In the genomic region with DNA sequence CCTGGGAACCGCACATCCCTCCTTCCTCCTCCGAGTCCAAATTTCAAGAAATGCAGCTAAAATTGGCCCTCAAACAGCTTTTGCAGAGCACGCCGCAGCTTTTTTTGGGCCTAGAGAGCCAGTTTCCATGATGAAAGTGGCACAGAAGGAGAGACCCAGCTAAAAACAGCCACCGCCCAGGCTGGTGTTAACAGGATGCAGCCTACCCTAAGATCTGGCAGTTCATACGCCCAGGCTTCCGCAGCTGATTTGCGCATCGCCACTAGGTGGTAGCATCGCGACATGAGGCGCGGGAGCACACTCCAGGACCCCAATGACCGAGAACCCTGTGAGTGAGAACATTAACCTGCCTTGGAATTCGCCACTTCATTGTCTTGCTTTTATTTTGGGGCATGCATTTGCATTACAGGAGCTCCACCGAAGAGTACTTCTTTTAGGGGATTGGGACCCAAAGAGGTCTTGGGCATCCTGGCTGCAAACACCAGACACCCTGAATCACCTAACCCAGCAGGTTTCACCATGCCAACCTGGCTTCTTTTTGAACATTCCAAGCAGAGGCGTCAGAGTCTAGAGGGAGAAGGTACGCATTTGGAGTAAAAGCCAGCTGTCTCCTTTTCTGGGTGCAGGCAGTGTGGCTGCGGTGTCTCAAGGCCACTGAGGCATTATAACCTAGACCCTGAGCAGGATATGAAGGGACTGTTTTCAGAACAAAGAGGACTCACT, we compare ENCODE assay signal across 8 mouse cellular contexts.
A peak's percentile ranks its signal among the peaks of the same experiment; 100 is the strongest.
DNase-seq lines count a peak whose midpoint lies in the region; ATAC-seq and TF ChIP-seq lines count a peak whose summit lies in the region.

No protein-coding gene starts in this region.

- TF ChIP-seq EP300 in CH12.LX (IDR thresholded peaks at IDR 0.05; ENCODE audit: low read length): no peak
- TF ChIP-seq EP300 in liver, embryonic 14.5 days (IDR thresholded peaks at IDR 0.05; ENCODE audit: low read depth): no peak

- no peaks in the 10 kb centered on the region for H3K36me3 ChIP-seq in CH12.LX (replicated peaks in 1 of 2; ENCODE audit: control insufficient read depth in 1 of 2, insufficient read depth in 1 of 2, low read length in 1 of 2)
- H3K36me3 ChIP-seq in forebrain, embryonic 12.5 days (replicated peaks): no peaks in the 10 kb centered on the region
- no peaks in the 10 kb centered on the region for H3K36me3 ChIP-seq in heart, embryonic 16.5 days (ENCODE audit: control insufficient read depth, insufficient read depth)
- no peaks in the 10 kb centered on the region for H3K36me3 ChIP-seq in liver, embryonic 14.5 days (replicated peaks; ENCODE audit: control insufficient read depth, insufficient read depth, low read depth)

- TF ChIP-seq CTCF in CH12.LX (conservative IDR thresholded peaks at IDR 0.05 in 1 of 2, IDR thresholded peaks at IDR 0.05 in 1 of 2; ENCODE audit: low read depth in 2 of 2, low read length in 2 of 2): peak; percentile 73 to 97
- peak; percentile 92 for TF ChIP-seq CTCF in liver, embryonic 14.5 days (IDR thresholded peaks at IDR 0.05; ENCODE audit: low read depth)

- no peak overlapping the region for H3K4me2 ChIP-seq in CH12.LX (ENCODE audit: insufficient read depth, low read depth, poor library complexity, severe bottlenecking)
- no peak overlapping the region for H3K4me2 ChIP-seq in forebrain, embryonic 12.5 days
- peak overlapping the region; percentile 31; the same call in 1 of the 2 replicates for H3K4me2 ChIP-seq in heart, embryonic 16.5 days (ENCODE audit: low read depth, low read length)
- no peak overlapping the region for H3K4me2 ChIP-seq in liver, embryonic 14.5 days (ENCODE audit: low read depth)

- no peak overlapping the region for H3K27ac ChIP-seq in CH12.LX (ENCODE audit: insufficient read depth, low read depth)
- no peak overlapping the region for H3K27ac ChIP-seq in forebrain, embryonic 12.5 days
- no peak overlapping the region for H3K27ac ChIP-seq in heart, embryonic 16.5 days (ENCODE audit: low read length)
- H3K27ac ChIP-seq in liver, embryonic 14.5 days: no peak overlapping the region

- no peaks in the 10 kb centered on the region for H3K27me3 ChIP-seq in CH12.LX (replicated peaks)
- H3K27me3 ChIP-seq in forebrain, embryonic 12.5 days: peaks cover 5% of the 10 kb centered on the region; the same call in 1 of the 2 replicates
- H3K27me3 ChIP-seq in heart, embryonic 16.5 days (ENCODE audit: control insufficient read depth, insufficient read depth, low read length): no peaks in the 10 kb centered on the region
- no peaks in the 10 kb centered on the region for H3K27me3 ChIP-seq in liver, embryonic 14.5 days (ENCODE audit: control insufficient read depth, insufficient read depth, low read length)

- dilution Hi-C loops in CH12.LX (cut with MboI; ENCODE audit: extremely low pct_ligation_motif_present, extremely low pct_unique_long_range_greater_than_20kb, low sequenced_read_pairs): no loop called here

- H3K79me2 ChIP-seq in CH12.LX (replicated peaks; ENCODE audit: control insufficient read depth, extremely low read depth, insufficient read depth, poor library complexity, severe bottlenecking): no peaks in the 10 kb centered on the region

- DNase-seq in CH12.LX (ENCODE audit: extremely low read depth): peak; percentile 85
- DNase-seq in c-Kit-negative CD71-positive TER-119-positive erythroid progenitor cells, embryonic 14.5 days (ENCODE audit: low read depth, low spot score): peak; percentile 19
- peak; percentile 83 for DNase-seq in kidney, postnatal 14 days
- DNase-seq in liver, embryonic 14.5 days (ENCODE audit: low read depth in 3 of 3, low spot score in 3 of 3): peak in 2 of 3 experiments; percentile 10 to 33
- peak; percentile 6 for DNase-seq in ovary, adult 18-20 months (ENCODE audit: low spot score)
- DNase-seq in thymus, postnatal 25 days: peak; percentile 52

- H3K4me1 ChIP-seq in CH12.LX (ENCODE audit: control insufficient read depth in 1 of 2, insufficient read depth in 2 of 2): peaks cover 0 to 11% of the 10 kb centered on the region in 2 experiments; a peak in 1 of 4 replicates
- no peaks in the 10 kb centered on the region for H3K4me1 ChIP-seq in forebrain, embryonic 12.5 days
- no peaks in the 10 kb centered on the region for H3K4me1 ChIP-seq in heart, embryonic 16.5 days (ENCODE audit: control insufficient read depth, insufficient read depth, low read length)
- no peaks in the 10 kb centered on the region for H3K4me1 ChIP-seq in liver, embryonic 14.5 days (replicated peaks; ENCODE audit: control insufficient read depth in 2 of 2, insufficient read depth in 2 of 2, low read length in 1 of 2)

- no peaks in the 10 kb centered on the region for H3K9me3 ChIP-seq in CH12.LX (replicated peaks; ENCODE audit: low read length)
- H3K9me3 ChIP-seq in forebrain, embryonic 12.5 days: no peaks in the 10 kb centered on the region
- no peaks in the 10 kb centered on the region for H3K9me3 ChIP-seq in heart, embryonic 16.5 days (replicated peaks; ENCODE audit: control insufficient read depth, low read length)
- no peaks in the 10 kb centered on the region for H3K9me3 ChIP-seq in liver, embryonic 14.5 days (ENCODE audit: control insufficient read depth, low read length)

- WGBS in forebrain, embryonic 12.5 days: 23% methylated on average over 19 of the region's 19 CpGs
- 16% methylated on average over 19 of the region's 19 CpGs for WGBS in heart, embryonic 16.5 days
- 14% methylated on average over 19 of the region's 19 CpGs for WGBS in liver, embryonic 14.5 days (ENCODE audit: insufficient replicate concordance)

- no peak overlapping the region for H3K9ac ChIP-seq in CH12.LX (ENCODE audit: insufficient read depth, low read depth)
- no peak overlapping the region for H3K9ac ChIP-seq in forebrain, embryonic 12.5 days
- no peak overlapping the region for H3K9ac ChIP-seq in heart, embryonic 16.5 days (ENCODE audit: low read length)
- no peak overlapping the region for H3K9ac ChIP-seq in liver, embryonic 14.5 days (replicated peaks)

- TF ChIP-seq POLR2A in CH12.LX (IDR thresholded peaks at IDR 0.05; ENCODE audit: low read depth, low read length): no peak

- peak; percentile 99 for TF ChIP-seq RAD21 in CH12.LX (IDR thresholded peaks at IDR 0.05; ENCODE audit: low read depth, low read length)

- in situ Hi-C loops in CH12.LX (cut with MboI; ENCODE audit: low pct_ligation_motif_present, low pct_unique_long_range_greater_than_20kb, low sequenced_read_pairs): no loop called here

- ATAC-seq in forebrain, embryonic 12.5 days (ENCODE audit: low FRiP score): peak; percentile 84
- peak; percentile 65; the same call in 1 of the 2 replicates for ATAC-seq in heart, embryonic 16.5 days (replicated peaks; ENCODE audit: extremely low read depth, insufficient read depth, low FRiP score)
- no peak for ATAC-seq in liver, embryonic 14.5 days (ENCODE audit: insufficient read depth)

- H3K4me3 ChIP-seq in CH12.LX (replicated peaks in 1 of 3; ENCODE audit: low read depth in 2 of 3, low read length in 2 of 3, poor library complexity in 1 of 3): peak overlapping the region in 1 of 3 experiments; percentile 24
- no peak overlapping the region for H3K4me3 ChIP-seq in forebrain, embryonic 12.5 days (replicated peaks)
- H3K4me3 ChIP-seq in heart, embryonic 16.5 days (ENCODE audit: low read length): no peak overlapping the region
- H3K4me3 ChIP-seq in liver, embryonic 14.5 days (ENCODE audit: insufficient read depth in 1 of 2, low read depth in 2 of 2, low read length in 2 of 2): no peak overlapping the region

TF ChIP-seq in CH12.LX, 34 proteins besides CTCF, POLR2A, EP300 and RAD21:
- TF ChIP-seq TBP (conservative IDR thresholded peaks at IDR 0.05; ENCODE audit: low read depth, low read length) (no peak), JUN (IDR thresholded peaks at IDR 0.05; ENCODE audit: insufficient read depth, low read depth, low read length) (no peak), MEF2A (IDR thresholded peaks at IDR 0.05; ENCODE audit: borderline replicate concordance, low read depth, low read length) (peak; percentile 36; the same call in 1 of the 2 replicates), ZNF384 (IDR thresholded peaks at IDR 0.05; ENCODE audit: low read depth, low read length) (no peak), POLR2AphosphoS2 (IDR thresholded peaks at IDR 0.05; ENCODE audit: low read depth, low read length) (no peak), IRF4 (IDR thresholded peaks at IDR 0.05; ENCODE audit: low read depth, low read length) (peak; percentile 41; the same call in 1 of the 2 replicates), SMC3 (IDR thresholded peaks at IDR 0.05; ENCODE audit: low read depth, low read length) (peak; percentile 97), ZC3H11A (IDR thresholded peaks at IDR 0.05; ENCODE audit: low read depth, low read length) (peak; percentile 82), E2F4 (IDR thresholded peaks at IDR 0.05; ENCODE audit: insufficient replicate concordance, low read depth, low read length) (no peak), ELF1 (IDR thresholded peaks at IDR 0.05; ENCODE audit: low read depth, low read length) (peak; percentile 63; the same call in 1 of the 2 replicates), MAZ (IDR thresholded peaks at IDR 0.05; ENCODE audit: low read depth, low read length) (no peak), NELFE (IDR thresholded peaks at IDR 0.05; ENCODE audit: low read depth, low read length) (peak; percentile 35; the same call in 1 of the 2 replicates)
TF ChIP-seq in CH12.LX: peak in this region for 6.

Comparison
In these comparisons a context has a peak if more than half of its experiments do, and no peak if none do; other contexts are left out.
1. DNase-seq: peak in every context shown above with its lines; median percentile 85 in CH12.LX; 83 in kidney, postnatal 14 days; 52 in thymus, postnatal 25 days; 22 in liver, embryonic 14.5 days; 19 in c-Kit-negative CD71-positive TER-119-positive erythroid progenitor cells, embryonic 14.5 days; 6 in ovary, adult 18-20 months.